Mouse (Mus musculus): Measurements from ENCODE around the gene Arl6ip4. TPM values are rescaled to one million over a fixed set of nuclear protein-coding genes. Genes with fewer than 3 reads are reported as not detected.

Gene Arl6ip4
- polyA plus RNA-seq, 1 experiment from 2014 or later, result 134 TPM

DNA sequence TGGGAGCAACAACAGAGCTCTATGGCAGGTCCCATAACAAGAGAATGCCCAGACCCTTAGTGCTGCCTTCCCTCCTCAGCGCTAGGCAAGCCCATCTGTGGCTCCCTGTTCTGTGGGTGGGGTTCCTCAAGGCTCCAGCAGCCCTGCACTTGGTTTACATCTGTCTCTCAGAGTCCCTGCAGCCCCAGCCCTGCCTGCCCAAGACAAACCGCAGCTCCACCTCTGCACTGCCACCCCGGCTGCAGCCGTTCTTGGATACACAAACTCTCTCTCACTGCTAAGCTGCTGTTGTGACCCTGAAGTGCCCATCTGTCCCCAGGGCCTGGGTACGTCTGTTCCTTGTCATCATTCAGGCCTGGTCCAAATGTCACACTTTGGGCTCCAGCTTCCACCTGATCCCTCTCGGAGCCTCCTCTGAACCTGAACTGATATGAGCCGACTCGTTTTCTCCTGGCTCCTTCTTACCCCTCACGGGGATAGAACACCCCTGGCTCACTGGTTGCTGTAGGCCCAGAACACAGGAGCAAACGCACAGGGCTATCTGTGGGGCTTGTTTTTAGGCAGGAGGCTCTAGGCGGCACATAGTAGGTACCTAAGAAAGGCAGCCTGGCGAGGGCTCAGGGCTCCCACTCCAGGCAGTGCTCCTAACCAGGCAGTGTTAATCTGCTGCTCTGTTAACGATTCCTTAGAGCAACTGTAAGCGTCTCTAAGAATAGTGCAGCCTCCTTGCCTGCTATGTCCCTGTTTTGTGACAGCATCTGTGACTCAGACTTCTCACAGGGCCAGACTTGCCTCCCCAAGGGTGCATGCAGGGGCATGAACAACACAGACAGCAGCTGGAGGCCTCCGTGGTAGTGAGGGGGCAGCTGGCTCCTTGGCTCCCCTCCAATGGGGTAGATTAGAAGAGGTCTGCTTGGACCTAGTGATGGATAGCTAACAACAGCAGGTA, 50.0 kb downstream of the Arl6ip4 start:
- H3K9me3 ChIP-seq, result no peaks in the 10 kb centered on the region
- peak overlapping the region; percentile 66 for H3K27ac ChIP-seq (replicated peaks)
- H3K36me3 ChIP-seq (replicated peaks), result no peaks in the 10 kb centered on the region
- no peaks in the 10 kb centered on the region for H3K27me3 ChIP-seq (replicated peaks; ENCODE audit: low read depth, poor library complexity, severe bottlenecking)
- H3K4me3 ChIP-seq, result no peak overlapping the region
- peaks cover 79% of the 10 kb centered on the region for H3K4me1 ChIP-seq
- 57% methylated on average over 15 of the region's 15 CpGs for WGBS
- DNase-seq (ENCODE audit: low spot score), result no peak

GRCm38 (mm10) chr5:124166741-124167140, 50.9 kb downstream of the Arl6ip4 start:
- Histone ChIP-seq H3K4me1 (peaks cover 79% of the 10 kb centered on the region), H3K36me3 (replicated peaks) (no peaks in the 10 kb centered on the region), H3K27ac (replicated peaks) (peak overlapping the region; percentile 66; the same call in 1 of the 2 replicates), H3K27me3 (replicated peaks; ENCODE audit: low read depth, poor library complexity, severe bottlenecking) (no peaks in the 10 kb centered on the region), H3K9me3 (no peaks in the 10 kb centered on the region), H3K4me3 (no peak overlapping the region)
- DNase-seq (ENCODE audit: low spot score), result no peak

- WGBS, result 64% methylated on average over 10 of the region's 10 CpGs
- Histone ChIP-seq H3K27ac (replicated peaks) (no peak overlapping the region), H3K9me3 (no peaks in the 10 kb centered on the region), H3K36me3 (replicated peaks) (no peaks in the 10 kb centered on the region), H3K4me1 (peaks cover 74% of the 10 kb centered on the region), H3K27me3 (replicated peaks; ENCODE audit: low read depth, poor library complexity, severe bottlenecking) (no peaks in the 10 kb centered on the region), H3K4me3 (no peak overlapping the region)
- DNase-seq (ENCODE audit: low spot score), result no peak
Measured at GRCm38 (mm10) chr5:124167621-124168020, 51.7 kb downstream of the Arl6ip4 start.

Other genes starting within 250 kb of the Arl6ip4 start
- 0.09 TPM in 2 replicates for gene Hcar1, start 236.1 kb upstream of the Arl6ip4 start, polyA plus RNA-seq (2016; fragmentation: Nextera tagmentation; extraction: Ambion mirVana)
- gene Denr, start 208.9 kb upstream of the Arl6ip4 start, polyA plus RNA-seq (2016; fragmentation: Nextera tagmentation; extraction: Ambion mirVana), result 180 and 184 TPM in 2 replicates
- gene Gm43518, start 188.7 kb upstream of the Arl6ip4 start, polyA plus RNA-seq (2016; fragmentation: Nextera tagmentation; extraction: Ambion mirVana), result 2.0 TPM in 2 replicates
- 5.0 and 5.9 TPM in 2 replicates for gene Ccdc62, start 185.4 kb upstream of the Arl6ip4 start, polyA plus RNA-seq (2016; fragmentation: Nextera tagmentation; extraction: Ambion mirVana)
- gene Hip1r, start 142.5 kb upstream of the Arl6ip4 start, polyA plus RNA-seq (2016; fragmentation: Nextera tagmentation; extraction: Ambion mirVana), result 8.5 and 10.7 TPM in 2 replicates
- gene Vps37b, start 83.8 kb upstream of the Arl6ip4 start, polyA plus RNA-seq (2016; fragmentation: Nextera tagmentation; extraction: Ambion mirVana), result 43.8 and 47.6 TPM in 2 replicates
- 0.34 and 0.76 TPM in 2 replicates for gene Abcb9, start 20.3 kb upstream of the Arl6ip4 start, polyA plus RNA-seq (2016; fragmentation: Nextera tagmentation; extraction: Ambion mirVana)
- gene Ogfod2, start 3.8 kb upstream of the Arl6ip4 start, polyA plus RNA-seq (2016; fragmentation: Nextera tagmentation; extraction: Ambion mirVana), result 16.0 and 16.3 TPM in 2 replicates
- 3.2 and 4.0 TPM in 2 replicates for gene Pitpnm2, start 133.7 kb downstream of the Arl6ip4 start, polyA plus RNA-seq (2016; fragmentation: Nextera tagmentation; extraction: Ambion mirVana)
- gene Mphosph9, start 211.9 kb downstream of the Arl6ip4 start, polyA plus RNA-seq (2016; fragmentation: Nextera tagmentation; extraction: Ambion mirVana), result 19.0 and 21.2 TPM in 2 replicates
- gene 2810006K23Rik, start 212.0 kb downstream of the Arl6ip4 start, polyA plus RNA-seq (2016; fragmentation: Nextera tagmentation; extraction: Ambion mirVana), result 20.9 and 25.2 TPM in 2 replicates
- gene Cdk2ap1, start 247.0 kb downstream of the Arl6ip4 start, polyA plus RNA-seq (2016; fragmentation: Nextera tagmentation; extraction: Ambion mirVana), result 72.0 and 78.0 TPM in 2 replicates